Mouse (Mus musculus) stomach, postnatal 0 days (tissue): Measurements from ENCODE around the gene Susd1.

ENCODE experiments used
- CTCF ChIP-seq: IDR thresholded peaks from 2 replicates; pipeline ENCODE4 v1.5.1; 2016; ENCODE audit warnings: antibody characterized with exemption, low read depth, mild to moderate bottlenecking, moderate library complexity
- EP300 ChIP-seq: optimal IDR thresholded peaks from 2 replicates; pipeline ENCODE3; 2016; ENCODE audit warnings: antibody characterized with exemption

DNA sequence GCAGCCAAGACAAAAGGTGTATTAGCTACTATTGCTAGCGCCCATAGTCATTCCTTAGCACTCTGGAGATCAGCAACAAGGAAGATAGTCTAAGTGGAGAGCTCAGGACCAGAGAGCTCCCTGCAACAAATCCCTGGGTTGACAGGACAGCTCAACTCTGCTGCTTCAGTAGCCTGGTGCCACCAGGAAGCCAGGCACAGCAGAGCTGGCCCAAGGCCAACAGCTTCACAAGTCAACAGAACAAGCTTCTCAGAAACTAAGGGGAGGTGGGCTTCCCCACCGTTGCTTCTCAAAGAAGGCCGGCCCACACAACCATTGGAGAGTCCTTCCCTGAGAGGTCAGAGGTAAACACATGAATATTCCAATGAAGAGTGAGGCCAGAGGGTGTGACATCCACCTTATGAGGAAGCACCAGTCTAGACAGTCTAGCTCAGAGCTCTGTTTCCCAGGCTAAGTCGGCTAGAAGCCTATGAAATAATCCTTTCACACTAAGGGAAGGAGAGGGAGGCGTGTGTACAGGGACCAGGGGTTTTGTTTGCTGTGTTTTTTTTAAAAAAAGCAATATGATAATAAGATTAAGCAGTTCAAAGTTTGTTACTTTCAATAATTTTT, 65.8 kb downstream of the Susd1 start:
- TF ChIP-seq CTCF, result no peak
- TF ChIP-seq EP300, result no peak
